Mouse (Mus musculus) testis, adult 2 months (tissue): Measurements from ENCODE around the gene Sgpp1. TPM values are rescaled to one million over a fixed set of nuclear protein-coding genes. Genes with fewer than 3 reads are reported as not detected.
"Not testable (repeated sequence)": the region's sequence is repeated elsewhere in the genome, so short reads cannot be mapped to it uniquely, and the experiment has no call there.

ENCODE experiments used
- H3K27ac ChIP-seq: fragments of 200-500 bp; 2 replicates; pipeline ENCODE4 v1.5.1; 2012; ENCODE audit warnings: low read depth, low read length; ENCODE audit not compliant: control insufficient read depth, insufficient read depth
- H3K27me3 ChIP-seq: fragments of 200-500 bp; 2 replicates; pipeline ENCODE4 v1.6.1; 2012; ENCODE audit warnings: mild to moderate bottlenecking, low read length, moderate library complexity; ENCODE audit not compliant: control insufficient read depth, insufficient read depth
- H3K36me3 ChIP-seq: fragments of 200-500 bp; 2 replicates; pipeline ENCODE4 v1.6.1; 2012; ENCODE audit warnings: mild to moderate bottlenecking, low read length; ENCODE audit not compliant: control insufficient read depth, insufficient read depth
- H3K4me1 ChIP-seq: fragments of 200-500 bp; 2 replicates; pipeline ENCODE4 v1.6.1; 2012; ENCODE audit warnings: low read length; ENCODE audit not compliant: control insufficient read depth, insufficient read depth
- H3K4me3 ChIP-seq: fragments of 200-500 bp; 2 replicates; pipeline ENCODE4 v1.5.1; 2012; ENCODE audit warnings: low read depth, mild to moderate bottlenecking, low read length, moderate library complexity, mixed read lengths; ENCODE audit not compliant: control insufficient read depth
- CTCF ChIP-seq: fragments of 200-500 bp; IDR thresholded peaks from 2 replicates; pipeline ENCODE4 v1.5.1; 2012; ENCODE audit warnings: low read depth, mild to moderate bottlenecking, inconsistent platforms, low read length, moderate library complexity; ENCODE audit not compliant: control insufficient read depth, insufficient read depth, insufficient replicate concordance
- POLR2A ChIP-seq: fragments of 200-500 bp; IDR thresholded peaks from 2 replicates; pipeline ENCODE4 v1.6.1; 2012; ENCODE audit warnings: low read depth, mild to moderate bottlenecking, inconsistent platforms, low read length, moderate library complexity; ENCODE audit not compliant: control insufficient read depth
- polyA plus RNA-seq: library from polyadenylated mRNA; depleted of rRNA; stranded (reverse); fragments of >200 nt; gene quantifications from 2 replicates; pipeline ENCODE4 v1.2.3, GENCODE M21; 2012

Gene Sgpp1
- polyA plus RNA-seq, 1 experiment = 20.8 TPM

DNA sequence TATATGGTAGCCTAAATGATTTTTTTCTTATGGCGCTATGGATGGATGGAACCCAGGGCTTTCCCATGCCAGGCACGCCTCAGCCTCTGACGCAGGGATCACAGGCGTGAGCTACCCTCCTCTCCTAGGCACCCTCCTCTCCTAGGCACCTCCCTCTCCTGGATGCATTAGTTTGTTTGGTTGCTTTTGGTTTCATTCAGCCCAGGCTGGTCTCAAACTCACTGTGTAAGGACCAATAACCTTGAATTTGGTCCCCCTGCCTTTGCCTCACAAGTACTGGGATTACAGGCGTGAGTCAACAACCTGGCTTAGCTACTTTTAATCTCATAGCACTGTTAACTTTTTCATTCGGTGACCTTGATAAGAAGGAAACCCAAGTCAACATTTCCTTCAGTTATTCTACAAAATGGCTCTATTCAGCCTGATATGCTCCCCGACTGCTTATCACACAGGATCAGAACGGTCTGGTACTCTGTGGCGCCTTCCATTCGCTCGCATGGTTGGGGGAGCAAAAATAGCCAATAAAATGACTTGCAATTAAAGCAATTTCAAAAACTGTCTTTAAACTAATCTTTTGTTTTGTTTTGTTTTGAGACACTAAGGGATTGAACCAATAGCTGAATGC, 11.6 kb downstream of the Sgpp1 start:
- no peaks in the 10 kb centered on the region for H3K27me3 ChIP-seq
- peaks cover 5% of the 10 kb centered on the region for H3K4me1 ChIP-seq
- no peak for TF ChIP-seq CTCF
- no peak for TF ChIP-seq POLR2A
- H3K4me3 ChIP-seq = no peak overlapping the region
- H3K36me3 ChIP-seq = no peaks in the 10 kb centered on the region
- H3K27ac ChIP-seq = peak overlapping the region; percentile 54; the same call in 1 of the 2 replicates

- no peak overlapping the region for H3K4me3 ChIP-seq
- no peaks in the 10 kb centered on the region for H3K36me3 ChIP-seq
- H3K27ac ChIP-seq = no peak overlapping the region
- no peaks in the 10 kb centered on the region for H3K27me3 ChIP-seq
- peaks cover 5% of the 10 kb centered on the region for H3K4me1 ChIP-seq
- TF ChIP-seq CTCF = no peak
- no peak for TF ChIP-seq POLR2A
Observed at GRCm38 (mm10) chr12:75721941-75722340, 13.6 kb downstream of the Sgpp1 start.

GRCm38 (mm10) chr12:75721006-75721405, 14.5 kb downstream of the Sgpp1 start:
- no peaks in the 10 kb centered on the region for H3K27me3 ChIP-seq
- no peaks in the 10 kb centered on the region for H3K36me3 ChIP-seq
- H3K4me1 ChIP-seq = peaks cover 3% of the 10 kb centered on the region
- H3K4me3 ChIP-seq = no peak overlapping the region
- H3K27ac ChIP-seq = no peak overlapping the region
- no peak for TF ChIP-seq CTCF
- no peak for TF ChIP-seq POLR2A

GRCm38 (mm10) chr12:75713596-75713995, 21.9 kb downstream of the Sgpp1 start:
- no peaks in the 10 kb centered on the region for H3K36me3 ChIP-seq
- no peaks in the 10 kb centered on the region for H3K27me3 ChIP-seq
- H3K27ac ChIP-seq = no peak overlapping the region
- TF ChIP-seq POLR2A = no peak
- TF ChIP-seq CTCF = no peak
- no peaks in the 10 kb centered on the region for H3K4me1 ChIP-seq
- H3K4me3 ChIP-seq = no peak overlapping the region

DNA sequence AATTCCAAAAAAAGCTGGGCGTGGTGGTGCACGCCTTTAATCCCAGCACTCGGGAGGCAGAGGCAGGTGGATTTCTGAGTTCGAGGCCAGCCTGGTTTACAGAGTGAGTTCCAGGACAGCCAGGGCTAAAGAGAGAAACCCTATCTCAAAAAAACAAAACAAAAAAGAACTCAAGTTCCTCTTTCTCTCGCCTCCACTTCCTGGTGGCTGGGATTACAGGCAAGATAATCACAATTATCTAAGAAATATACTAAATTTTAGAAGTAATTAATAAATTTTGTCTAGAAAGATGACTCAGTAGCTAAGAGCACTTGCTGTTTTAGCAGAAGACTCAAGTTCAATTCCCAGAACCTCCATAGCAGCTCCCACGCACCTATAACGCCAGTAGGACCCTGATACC, 22.6 kb downstream of the Sgpp1 start:
- H3K27ac ChIP-seq, H3K27me3 ChIP-seq, H3K36me3 ChIP-seq, H3K4me1 ChIP-seq, H3K4me3 ChIP-seq: not testable (repeated sequence)

DNA sequence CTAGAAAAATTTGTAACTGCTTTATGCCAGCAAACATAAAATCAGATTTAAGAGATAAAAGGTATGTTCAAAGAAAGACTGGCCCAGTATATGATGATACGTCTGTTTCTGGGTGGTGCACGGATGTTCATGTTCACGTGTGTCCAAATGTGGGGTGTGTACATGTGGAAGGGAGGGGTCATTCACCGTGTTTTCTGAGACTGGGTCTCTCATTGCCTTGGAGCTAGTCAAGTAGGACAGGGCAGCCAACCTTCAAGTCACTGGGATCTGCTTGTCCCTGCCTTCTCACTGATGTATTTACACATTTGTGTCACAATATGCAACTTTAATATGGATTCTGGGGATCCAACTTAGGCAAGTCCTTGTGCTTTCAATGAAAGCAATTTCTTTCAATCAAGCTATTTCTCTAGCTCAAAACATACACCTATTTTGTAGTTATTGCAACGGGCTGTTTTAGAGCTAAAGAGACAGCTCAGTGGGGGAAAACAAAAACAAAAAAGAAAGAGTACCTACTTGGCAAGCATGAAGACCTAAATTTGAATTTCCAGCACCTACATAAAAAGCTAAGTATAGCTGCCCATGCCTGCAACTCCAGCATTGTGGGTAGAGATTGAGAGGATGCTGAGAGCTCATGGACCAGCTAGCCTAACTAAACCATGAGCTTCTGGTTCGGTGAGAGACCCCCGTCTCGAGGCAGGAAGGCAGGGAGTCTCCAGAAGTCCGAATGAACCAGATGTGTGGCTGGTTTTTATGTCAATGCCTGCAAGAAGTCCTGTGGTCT, 24.7 kb downstream of the Sgpp1 start:
- TF ChIP-seq CTCF = no peak
- TF ChIP-seq POLR2A = no peak
- no peaks in the 10 kb centered on the region for H3K4me1 ChIP-seq

DNA sequence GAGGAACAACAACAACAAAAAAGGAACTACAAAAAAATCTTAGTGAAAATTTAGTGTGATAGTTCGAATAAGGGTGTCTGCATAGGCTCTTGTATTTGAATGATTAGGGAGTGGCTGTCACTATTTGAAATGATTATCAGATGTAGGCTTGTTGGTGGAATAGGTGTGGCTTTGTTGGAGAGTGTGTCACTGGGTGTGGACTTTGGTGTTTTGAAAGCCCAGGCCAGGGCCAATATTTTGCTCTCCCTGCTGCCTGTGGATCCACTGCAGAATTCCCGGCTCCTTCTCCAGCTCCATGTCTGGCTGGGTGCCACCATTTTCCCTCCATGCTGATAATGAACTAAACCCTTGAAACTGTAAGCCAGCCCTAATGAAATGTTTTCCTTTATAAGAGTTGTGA, 26.0 kb downstream of the Sgpp1 start:
- no peaks in the 10 kb centered on the region for H3K36me3 ChIP-seq
- TF ChIP-seq POLR2A = no peak
- no peak for TF ChIP-seq CTCF

More for the DNA sequence above, 24.7 kb downstream of the Sgpp1 start:
- Histone ChIP-seq H3K4me3 (no peak overlapping the region), H3K27me3 (no peaks in the 10 kb centered on the region), H3K27ac (no peak overlapping the region), H3K36me3 (no peaks in the 10 kb centered on the region)

More for the DNA sequence above, 26.0 kb downstream of the Sgpp1 start:
- H3K4me1 ChIP-seq = no peaks in the 10 kb centered on the region
- H3K27me3 ChIP-seq = no peaks in the 10 kb centered on the region
- H3K4me3 ChIP-seq = no peak overlapping the region
- no peak overlapping the region for H3K27ac ChIP-seq
